Mouse (Mus musculus) megakaryocyte, embryonic 14.5 days (primary cell): ENCODE measurements around the gene Trpc1. TPM values are rescaled to one million over a fixed set of nuclear protein-coding genes. Genes with fewer than 3 reads are reported as not detected.

ENCODE experiments used
- H3K27me3 ChIP-seq: replicated peaks from 2 replicates; pipeline ENCODE3; 2012; ENCODE audit warnings: inconsistent platforms
- H3K36me3 ChIP-seq: replicated peaks from 2 replicates; pipeline ENCODE3; 2012; ENCODE audit warnings: low read length, inconsistent platforms, mixed read lengths
- H3K4me1 ChIP-seq: 2 replicates; pipeline ENCODE4 v1.6.1; 2012; ENCODE audit warnings: inconsistent platforms
- H3K4me3 ChIP-seq: replicated peaks from 2 replicates; pipeline ENCODE3; 2012; ENCODE audit warnings: moderate library complexity, mild to moderate bottlenecking, inconsistent platforms
- H3K9me3 ChIP-seq: 2 replicates; pipeline ENCODE4 v1.6.1; 2012; ENCODE audit warnings: inconsistent platforms
- FLI1 ChIP-seq: IDR thresholded peaks from 2 replicates; pipeline ENCODE4 v1.6.1; 2012; ENCODE audit warnings: low read length, inconsistent platforms, mixed read lengths
- GATA1 ChIP-seq: IDR thresholded peaks from 3 replicates; pipeline ENCODE4 v1.6.1; 2012; ENCODE audit warnings: mixed read lengths, low read length, inconsistent platforms, borderline replicate concordance
- polyA plus RNA-seq: library from polyadenylated mRNA; stranded (reverse); fragments of >175 nt; gene quantifications from 2 replicates; pipeline ENCODE4 v1.2.3, GENCODE M21; 2012; ENCODE audit warnings: low replicate concordance; ENCODE audit not compliant: insufficient read depth

Trpc1 gene
- polyA plus RNA-seq, 1 experiment, result 1.4 TPM

DNA sequence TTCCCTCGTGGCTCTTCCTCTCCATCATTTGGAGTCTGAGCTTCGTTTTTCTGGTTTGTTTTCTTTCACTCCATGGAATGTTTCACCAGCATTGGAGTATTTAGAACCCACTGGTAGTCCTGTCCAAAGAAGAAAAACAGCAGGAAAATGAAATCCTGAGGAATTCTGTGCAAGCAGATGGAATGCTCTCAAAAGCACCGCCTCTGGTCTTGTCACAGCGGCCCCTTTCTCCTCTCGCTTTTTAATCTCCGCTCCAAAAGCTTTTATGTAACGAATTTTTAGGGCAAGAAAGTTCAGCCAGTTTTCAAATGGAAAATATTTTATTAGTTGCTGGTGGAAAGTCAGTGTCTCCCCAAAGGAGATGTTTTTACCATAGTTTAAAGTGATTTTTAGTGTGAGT lies 70.2 kb downstream of the Trpc1 start:
- H3K9me3 ChIP-seq, result no peaks in the 10 kb centered on the region
- H3K27me3 ChIP-seq, result peaks cover 21% of the 10 kb centered on the region
- TF ChIP-seq GATA1, result no peak
- H3K4me3 ChIP-seq, result no peak overlapping the region
- no peaks in the 10 kb centered on the region for H3K36me3 ChIP-seq
- no peaks in the 10 kb centered on the region for H3K4me1 ChIP-seq

DNA sequence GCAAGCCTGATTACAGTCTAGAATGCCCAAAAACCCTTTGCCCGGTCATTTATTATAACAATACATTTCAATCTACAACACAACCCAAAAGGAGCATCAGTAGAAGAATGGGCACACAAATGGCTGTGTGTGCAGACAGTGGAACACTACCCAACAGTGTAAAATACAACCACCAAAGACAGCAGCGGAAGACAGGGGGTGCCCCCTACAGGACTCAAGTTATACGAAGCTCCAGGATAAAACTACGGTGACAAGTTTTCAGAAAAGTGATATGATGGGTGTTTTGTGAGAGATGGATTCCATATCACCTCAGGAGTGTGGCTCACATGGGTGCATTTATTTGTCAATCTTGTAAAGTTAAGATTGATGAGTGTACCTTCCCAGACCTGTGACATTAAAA lies 74.2 kb downstream of the Trpc1 start:
- H3K9me3 ChIP-seq, result peaks cover 4% of the 10 kb centered on the region
- H3K4me3 ChIP-seq, result no peak overlapping the region
- peaks cover 13% of the 10 kb centered on the region for H3K27me3 ChIP-seq

DNA sequence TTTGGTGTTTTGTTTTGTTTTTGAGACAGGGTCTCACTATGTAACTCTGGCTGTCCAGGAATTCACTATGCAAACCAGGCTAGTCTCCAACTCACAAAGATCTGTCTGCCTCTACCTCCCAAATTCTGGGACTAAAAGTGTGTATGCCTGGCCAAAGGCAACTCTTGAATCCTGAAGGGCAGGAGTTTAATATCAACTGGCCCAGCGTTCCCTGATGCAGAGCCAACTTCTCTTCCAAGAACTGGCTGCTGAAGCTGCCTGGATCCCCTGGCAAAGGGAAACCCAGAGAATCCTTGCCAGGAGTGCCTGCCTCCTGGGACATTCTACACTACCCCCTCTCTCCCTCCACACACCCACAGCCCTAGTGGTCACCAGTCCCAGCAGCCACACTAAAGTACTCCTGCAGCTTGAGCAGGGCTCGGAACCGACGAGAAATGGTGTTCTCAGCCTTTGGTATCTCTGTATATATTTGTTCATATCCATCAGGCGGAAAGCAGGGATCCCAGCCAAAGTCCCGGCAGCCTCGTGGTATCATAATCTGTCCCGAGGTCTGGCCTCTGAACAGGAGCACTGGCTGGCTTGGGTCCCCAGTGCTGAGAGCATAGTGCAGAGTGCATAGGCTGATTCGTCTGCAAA lies 75.0 kb downstream of the Trpc1 start:
- TF ChIP-seq GATA1 (no peak), FLI1 (no peak)

More for the DNA sequence above, 74.2 kb downstream of the Trpc1 start:
- TF ChIP-seq FLI1 (no peak), GATA1 (no peak)
- H3K4me1 ChIP-seq, result no peaks in the 10 kb centered on the region
- H3K36me3 ChIP-seq, result no peaks in the 10 kb centered on the region

DNA sequence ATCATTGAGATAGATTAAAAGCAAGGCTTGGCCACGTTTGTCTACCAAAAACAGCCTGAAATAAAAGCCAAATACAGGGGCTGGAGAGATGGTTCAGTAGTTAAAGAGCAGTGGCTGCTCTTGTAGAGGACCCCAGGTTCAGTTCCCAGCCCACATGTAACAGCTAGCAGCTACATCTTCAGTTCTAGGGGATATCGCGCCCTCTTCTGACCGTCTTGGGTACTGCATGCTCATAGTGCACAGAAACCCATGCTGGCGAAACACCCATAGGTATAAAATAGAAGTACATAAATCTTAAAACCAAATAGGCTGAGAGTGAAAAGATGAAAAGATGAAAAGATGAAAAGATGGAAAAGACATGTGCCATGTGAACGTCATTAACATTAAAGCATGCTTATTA lies 77.4 kb downstream of the Trpc1 start:
- H3K36me3 ChIP-seq, result no peaks in the 10 kb centered on the region
- peaks cover 7% of the 10 kb centered on the region for H3K9me3 ChIP-seq
- peaks cover 9% of the 10 kb centered on the region for H3K27me3 ChIP-seq
- TF ChIP-seq GATA1 (no peak), FLI1 (no peak)
- no peak overlapping the region for H3K4me3 ChIP-seq
- no peaks in the 10 kb centered on the region for H3K4me1 ChIP-seq

More for the DNA sequence above, 75.0 kb downstream of the Trpc1 start:
- peaks cover 10% of the 10 kb centered on the region for H3K27me3 ChIP-seq
- H3K9me3 ChIP-seq, result peaks cover 4% of the 10 kb centered on the region
- H3K36me3 ChIP-seq, result no peaks in the 10 kb centered on the region
- no peaks in the 10 kb centered on the region for H3K4me1 ChIP-seq
- no peak overlapping the region for H3K4me3 ChIP-seq

DNA sequence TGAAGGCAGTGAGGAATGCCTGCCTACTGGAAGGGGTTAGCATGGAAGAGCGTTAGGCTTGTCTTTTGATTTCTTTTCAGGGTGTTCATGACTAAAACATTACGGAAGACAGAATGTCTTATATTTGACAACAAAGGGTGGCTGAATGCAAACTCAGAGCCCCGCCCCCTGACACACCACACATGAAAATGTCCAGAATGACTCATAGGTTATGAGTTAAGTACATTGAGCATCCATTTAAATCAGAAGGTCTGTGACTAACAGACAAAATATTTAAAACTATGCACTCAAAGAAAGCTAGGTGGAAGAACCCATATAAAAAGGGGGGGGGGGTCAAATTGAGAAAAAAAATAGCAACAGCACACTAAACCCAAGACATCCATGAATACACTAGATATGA lies 77.8 kb downstream of the Trpc1 start:
- H3K4me3 ChIP-seq, result no peak overlapping the region
- no peaks in the 10 kb centered on the region for H3K4me1 ChIP-seq
- no peak for TF ChIP-seq GATA1
- TF ChIP-seq FLI1, result no peak
- peaks cover 7% of the 10 kb centered on the region for H3K9me3 ChIP-seq
- H3K27me3 ChIP-seq, result peaks cover 10% of the 10 kb centered on the region
- H3K36me3 ChIP-seq, result no peaks in the 10 kb centered on the region

DNA sequence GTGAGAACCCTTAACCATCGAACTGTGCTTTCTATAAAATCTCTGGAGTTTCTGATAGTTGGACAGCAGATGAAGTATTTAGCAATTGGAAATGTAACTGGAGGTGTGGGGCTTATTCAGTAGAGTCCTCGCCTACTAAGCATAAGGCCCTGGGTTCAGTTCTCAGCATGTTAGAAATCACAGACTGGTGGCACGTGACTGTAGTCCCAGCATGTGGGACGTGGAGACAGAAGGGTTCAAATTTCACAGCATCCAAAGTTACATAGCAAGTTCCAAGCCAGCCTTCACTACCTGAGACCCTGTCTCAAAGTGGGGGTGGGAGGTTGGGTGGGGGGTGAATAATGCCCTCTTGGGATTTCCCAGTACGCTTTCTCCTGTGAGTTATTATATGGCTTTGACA lies 81.9 kb downstream of the Trpc1 start:
- Histone ChIP-seq H3K9me3 (peaks cover 19% of the 10 kb centered on the region), H3K36me3 (no peaks in the 10 kb centered on the region), H3K4me3 (no peak overlapping the region), H3K4me1 (no peaks in the 10 kb centered on the region), H3K27me3 (peaks cover 17% of the 10 kb centered on the region)
- no peak for TF ChIP-seq GATA1
- TF ChIP-seq FLI1, result no peak

DNA sequence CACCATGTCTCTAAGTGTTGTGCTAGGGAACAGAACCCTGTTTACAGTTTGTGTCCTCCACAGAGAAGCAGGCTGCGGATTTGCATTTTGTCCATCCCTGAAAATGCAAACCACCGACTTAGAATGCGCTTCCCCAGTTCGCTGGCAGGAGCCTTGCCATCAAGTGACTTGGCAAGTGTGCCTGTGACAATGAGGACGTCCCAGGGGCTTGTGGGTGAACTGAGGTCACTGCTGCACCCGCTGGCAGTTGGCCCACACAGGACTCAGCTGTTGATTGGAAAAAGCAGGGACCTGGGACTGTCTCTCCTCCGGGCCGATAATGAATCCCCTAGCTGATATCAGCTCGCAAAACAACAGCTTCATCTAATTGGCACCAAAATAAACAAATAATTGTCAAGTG lies 82.3 kb downstream of the Trpc1 start:
- H3K9me3 ChIP-seq, result peaks cover 18% of the 10 kb centered on the region
- no peak for TF ChIP-seq FLI1
- no peak for TF ChIP-seq GATA1
- no peak overlapping the region for H3K4me3 ChIP-seq
- H3K36me3 ChIP-seq, result no peaks in the 10 kb centered on the region
- no peaks in the 10 kb centered on the region for H3K4me1 ChIP-seq
- peaks cover 17% of the 10 kb centered on the region for H3K27me3 ChIP-seq

DNA sequence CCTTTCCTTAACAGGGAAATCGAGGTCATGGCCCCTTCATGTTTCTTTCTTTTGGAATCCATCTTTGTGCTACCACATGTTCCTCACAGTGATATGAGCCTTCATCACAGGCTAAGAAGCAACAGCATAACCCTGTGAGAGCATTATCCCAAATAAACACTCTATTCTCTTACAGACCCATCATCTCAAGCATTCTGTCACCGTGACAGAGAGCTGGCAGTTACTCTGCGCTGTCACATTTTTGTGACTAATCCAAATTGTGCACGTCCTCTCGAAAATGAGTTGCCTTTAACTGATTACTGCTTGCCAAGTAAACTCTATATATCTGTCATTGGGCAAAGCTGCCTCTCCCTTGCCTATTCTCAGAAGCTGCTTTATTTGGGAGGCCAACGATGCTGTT lies 84.3 kb downstream of the Trpc1 start:
- Histone ChIP-seq H3K9me3 (peaks cover 15% of the 10 kb centered on the region), H3K4me1 (no peaks in the 10 kb centered on the region), H3K27me3 (peaks cover 22% of the 10 kb centered on the region), H3K4me3 (no peak overlapping the region), H3K36me3 (no peaks in the 10 kb centered on the region)
- TF ChIP-seq FLI1 (no peak), GATA1 (no peak)

DNA sequence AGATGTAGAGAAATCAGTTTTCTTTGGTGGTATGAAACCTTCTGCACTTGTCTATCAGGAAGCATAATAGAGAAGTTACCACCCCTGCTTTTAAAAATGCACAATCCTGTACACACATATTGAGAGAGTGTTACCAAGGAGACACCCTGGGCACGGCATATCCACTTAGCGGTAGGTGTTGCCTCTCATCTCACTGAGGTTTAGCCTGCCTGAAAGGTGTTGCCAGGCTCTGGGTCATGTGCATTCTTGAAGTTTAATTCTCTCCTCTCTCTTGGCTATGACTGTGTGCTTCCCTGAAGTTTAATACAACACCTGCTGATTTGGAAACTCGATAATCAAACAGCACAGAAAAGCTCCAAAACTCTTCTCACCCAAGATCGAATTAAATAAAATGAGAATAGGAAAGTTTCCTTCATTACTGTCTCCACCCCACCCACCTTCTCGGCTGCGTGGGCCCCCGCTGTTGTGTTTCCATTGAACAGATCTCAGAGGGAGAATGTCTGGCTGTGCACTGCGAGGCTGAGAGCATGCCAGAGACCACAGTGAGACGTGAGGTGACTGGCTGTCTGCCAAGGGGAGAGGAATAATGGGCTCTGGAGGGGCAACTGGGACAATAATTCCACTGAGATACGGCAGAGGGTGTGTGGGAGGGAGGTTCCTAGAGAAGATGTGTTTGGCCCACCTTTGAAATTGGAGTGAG lies 85.7 kb downstream of the Trpc1 start:
- H3K4me3 ChIP-seq, result no peak overlapping the region
- H3K27me3 ChIP-seq, result peaks cover 24% of the 10 kb centered on the region
- H3K9me3 ChIP-seq, result peaks cover 12% of the 10 kb centered on the region
- TF ChIP-seq FLI1, result no peak
- no peak for TF ChIP-seq GATA1
- no peaks in the 10 kb centered on the region for H3K4me1 ChIP-seq
- H3K36me3 ChIP-seq, result no peaks in the 10 kb centered on the region

DNA sequence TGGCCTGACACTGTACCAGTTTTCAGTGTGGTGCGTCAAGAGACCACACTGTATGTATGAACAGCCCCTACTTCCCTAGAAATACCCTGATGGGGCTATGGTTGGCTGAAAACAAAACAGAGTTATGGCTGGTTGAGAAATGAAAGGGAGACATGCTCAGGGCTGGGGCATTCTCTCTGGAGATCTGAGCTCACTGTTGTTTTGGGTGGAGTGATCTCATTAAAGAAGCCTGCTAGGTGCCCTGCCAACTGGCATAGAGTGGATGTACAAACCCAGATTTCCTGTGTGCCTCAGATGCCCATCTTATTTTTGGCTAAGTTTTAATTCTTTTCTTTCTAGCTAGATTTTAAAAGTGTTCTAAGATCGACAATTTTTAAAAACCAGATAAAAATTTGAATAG lies 92.2 kb downstream of the Trpc1 start:
- Histone ChIP-seq H3K36me3 (no peaks in the 10 kb centered on the region), H3K4me3 (no peak overlapping the region), H3K27me3 (peaks cover 22% of the 10 kb centered on the region), H3K9me3 (no peaks in the 10 kb centered on the region), H3K4me1 (no peaks in the 10 kb centered on the region)
- TF ChIP-seq GATA1, result no peak
- no peak for TF ChIP-seq FLI1

Other genes starting within 250 kb of the Trpc1 start
- 3.1 TPM in 1 of 2 replicates, not detected in the other for gene U2surp, start 238.4 kb downstream of the Trpc1 start, polyA plus RNA-seq
- gene Paqr9, start 190.7 kb downstream of the Trpc1 start, polyA plus RNA-seq, result not detected in 2 replicates
- gene Pcolce2, start 112.8 kb downstream of the Trpc1 start, polyA plus RNA-seq, result not detected in 2 replicates
- gene Pls1, start 94.9 kb upstream of the Trpc1 start, polyA plus RNA-seq, result 4.0 and 14.4 TPM in 2 replicates
- 0.63 TPM in 1 of 2 replicates, not detected in the other for gene Atr, start 107.2 kb upstream of the Trpc1 start, polyA plus RNA-seq
- 0.35 and 1.4 TPM in 2 replicates for gene Xrn1, start 204.4 kb upstream of the Trpc1 start, polyA plus RNA-seq